Mouse (Mus musculus) midbrain, embryonic 15.5 days (tissue): ENCODE data around the gene Cfap300. TPM values are rescaled to one million over a fixed set of nuclear protein-coding genes. Genes with fewer than 3 reads are reported as not detected.

ENCODE experiments used
- ATAC-seq: fragments of 200-750 bp; cut with Nextera tagmentation; replicated peaks from 2 replicates; pipeline ENCODE4 v1.8.0; 2017; ENCODE audit warnings: moderate TSS enrichment
- H3K27ac ChIP-seq: fragments of 300-500 bp; sonication (generic); 2 replicates; pipeline ENCODE4 v1.5.1; 2015; ENCODE audit warnings: mild to moderate bottlenecking, inconsistent platforms
- H3K27me3 ChIP-seq: fragments of 300-500 bp; sonication (generic); replicated peaks from 2 replicates; pipeline ENCODE4 v1.6.1; 2015; ENCODE audit warnings: inconsistent platforms
- H3K36me3 ChIP-seq: fragments of 300-500 bp; sonication (generic); replicated peaks from 2 replicates; pipeline ENCODE4 v1.6.1; 2015; ENCODE audit warnings: inconsistent platforms
- H3K4me1 ChIP-seq: fragments of 300-500 bp; sonication (generic); 2 replicates; pipeline ENCODE4 v1.6.1; 2015; ENCODE audit warnings: inconsistent platforms
- H3K4me2 ChIP-seq: fragments of 300-500 bp; sonication (generic); 2 replicates; pipeline ENCODE4 v1.6.1; 2015; ENCODE audit warnings: inconsistent platforms, mild to moderate bottlenecking, moderate library complexity
- H3K4me3 ChIP-seq: fragments of 300-500 bp; sonication (generic); 2 replicates; pipeline ENCODE4 v1.5.1; 2015; ENCODE audit warnings: mild to moderate bottlenecking, inconsistent platforms
- H3K9ac ChIP-seq: fragments of 300-500 bp; sonication (generic); 2 replicates; pipeline ENCODE4 v1.6.1; 2015; ENCODE audit warnings: mild to moderate bottlenecking, inconsistent platforms
- H3K9me3 ChIP-seq: fragments of 300-500 bp; sonication (generic); 2 replicates; pipeline ENCODE4 v1.6.1; 2016; ENCODE audit warnings: inconsistent platforms
- WGBS: fragments of 180-500 bp; shearing (Covaris S2); methylation state at CpG from one replicate; pipeline ENCODE4 v1.1.7; 2015; ENCODE audit warnings: mixed read lengths; 5-methylcytosine and 5-hydroxymethylcytosine counted together
- polyA plus RNA-seq: library from polyadenylated mRNA; unstranded; fragments of >200 nt; fragmentation: Nextera tagmentation; extraction: Ambion mirVana; gene quantifications from 2 replicates; pipeline ENCODE4 v1.2.1, GENCODE M21; 2015

The Cfap300 gene
- polyA plus RNA-seq, 1 experiment from 2014 or later, result 15.1 TPM

DNA sequence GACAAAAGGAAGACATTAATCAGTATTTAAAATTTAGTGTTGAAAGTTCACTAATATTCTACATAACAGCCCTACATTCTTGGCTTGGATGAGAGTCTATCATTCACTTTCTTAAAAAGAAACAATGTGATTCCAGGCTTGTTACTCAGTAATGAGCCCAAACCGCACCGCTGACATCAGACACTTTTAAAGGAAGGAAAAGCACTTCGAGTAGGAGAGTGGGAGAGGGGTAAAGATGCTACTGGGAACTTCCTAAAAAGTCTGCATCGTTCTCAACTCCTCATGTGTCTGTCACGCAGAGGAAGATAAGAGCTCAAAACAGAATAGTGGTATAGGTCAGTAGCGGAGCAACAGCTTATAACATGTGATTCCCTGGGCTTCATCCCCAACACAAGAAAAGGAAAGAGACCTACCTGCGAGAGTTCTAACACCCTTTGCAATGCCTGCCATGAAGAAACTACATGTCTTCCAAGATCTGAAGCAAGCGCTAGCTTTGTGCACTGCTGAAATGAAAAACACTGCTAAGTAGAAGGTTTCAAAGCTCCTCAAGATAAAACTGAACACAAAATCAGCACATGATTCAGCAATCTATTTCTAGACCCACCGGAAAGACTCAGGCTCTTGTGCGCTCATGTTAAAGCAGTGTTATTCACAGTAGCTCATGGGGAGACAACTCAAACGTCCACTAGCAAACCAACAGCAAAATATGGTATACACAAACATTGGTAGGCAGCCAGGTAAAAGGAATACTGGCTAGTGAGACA lies 63.3 kb downstream of the Cfap300 start:
- Histone ChIP-seq H3K27me3 (no peaks in the 10 kb centered on the region), H3K9me3 (no peaks in the 10 kb centered on the region), H3K27ac (no peak overlapping the region), H3K4me1 (no peaks in the 10 kb centered on the region), H3K4me2 (no peak overlapping the region), H3K9ac (no peak overlapping the region), H3K4me3 (no peak overlapping the region), H3K36me3 (no peaks in the 10 kb centered on the region)
- ATAC-seq, result no peak
- 91% methylated on average over 11 of the region's 11 CpGs for WGBS

DNA sequence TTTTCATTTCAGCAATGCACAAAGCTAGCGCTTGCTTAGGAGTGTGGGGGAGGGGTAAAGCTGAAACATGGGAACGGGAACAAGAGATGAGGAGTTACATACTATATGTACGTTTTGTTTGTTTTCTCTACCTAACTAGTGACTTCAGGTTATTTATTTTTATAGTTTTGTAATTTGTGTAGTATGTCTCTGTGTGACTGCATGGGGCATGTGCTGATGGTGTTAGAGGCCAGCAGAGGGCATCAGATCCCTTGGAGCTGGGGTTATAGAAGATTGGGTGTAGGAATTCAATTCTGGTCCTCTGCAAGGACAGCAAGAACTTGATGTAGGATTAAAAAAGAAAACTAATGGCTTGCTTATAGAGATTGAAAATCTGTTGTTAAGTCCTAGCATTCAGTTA lies 64.1 kb downstream of the Cfap300 start:
- no peaks in the 10 kb centered on the region for H3K4me1 ChIP-seq
- H3K9ac ChIP-seq, result no peak overlapping the region
- no peaks in the 10 kb centered on the region for H3K9me3 ChIP-seq
- WGBS, result 91% methylated on average over 3 of the region's 3 CpGs
- no peaks in the 10 kb centered on the region for H3K27me3 ChIP-seq
- ATAC-seq, result no peak
- H3K27ac ChIP-seq, result no peak overlapping the region
- no peaks in the 10 kb centered on the region for H3K36me3 ChIP-seq
- no peak overlapping the region for H3K4me2 ChIP-seq
- H3K4me3 ChIP-seq, result no peak overlapping the region

DNA sequence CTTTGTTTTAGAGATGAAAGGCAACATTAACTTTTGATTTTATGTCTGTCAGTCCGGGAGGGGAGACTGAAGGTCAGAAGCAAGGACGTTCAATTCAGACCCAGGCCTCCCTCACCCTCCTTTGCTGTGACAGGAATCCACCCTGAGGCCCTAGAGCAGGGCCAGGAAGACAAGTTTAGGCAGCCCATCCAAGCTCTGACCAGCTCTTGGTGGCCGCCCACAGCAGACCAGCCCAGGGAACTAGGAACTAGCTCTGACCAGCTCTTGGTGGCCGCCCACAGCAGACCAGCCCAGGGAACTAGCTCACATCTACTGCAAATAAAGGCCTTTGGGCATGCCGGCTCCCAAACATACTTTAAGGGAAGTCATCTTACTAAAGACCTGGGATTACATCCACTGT lies 65.0 kb downstream of the Cfap300 start:
- Histone ChIP-seq H3K27me3 (no peaks in the 10 kb centered on the region), H3K36me3 (no peaks in the 10 kb centered on the region), H3K4me1 (no peaks in the 10 kb centered on the region), H3K9me3 (no peaks in the 10 kb centered on the region), H3K27ac (no peak overlapping the region), H3K4me3 (no peak overlapping the region), H3K9ac (no peak overlapping the region), H3K4me2 (no peak overlapping the region)
- ATAC-seq, result no peak
- WGBS, result 90% methylated on average over 5 of the region's 5 CpGs

DNA sequence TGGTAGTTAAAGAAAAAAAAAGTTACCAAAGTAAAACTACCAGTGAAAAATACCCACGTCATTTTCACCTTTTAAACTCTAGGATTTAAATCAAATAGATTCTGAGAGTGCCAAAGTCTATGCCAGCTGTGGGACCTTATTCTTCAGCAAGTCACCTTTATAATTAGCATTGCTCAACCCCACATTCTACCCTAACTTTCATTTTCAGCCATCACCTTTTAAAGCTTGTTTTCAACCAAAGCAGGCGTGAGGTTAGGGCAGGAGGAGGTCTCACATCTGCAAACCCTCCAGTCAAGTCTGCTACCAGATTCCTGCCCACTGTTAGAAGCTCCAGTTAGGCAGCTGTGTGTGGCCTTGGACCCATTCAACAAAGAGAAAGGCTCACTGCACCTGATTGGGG lies 70.6 kb downstream of the Cfap300 start:
- no peaks in the 10 kb centered on the region for H3K9me3 ChIP-seq
- 90% methylated on average over 2 of the region's 2 CpGs for WGBS
- no peak overlapping the region for H3K9ac ChIP-seq
- no peaks in the 10 kb centered on the region for H3K4me1 ChIP-seq
- no peak overlapping the region for H3K4me3 ChIP-seq
- no peak for ATAC-seq
- H3K27ac ChIP-seq, result no peak overlapping the region
- no peak overlapping the region for H3K4me2 ChIP-seq
- H3K36me3 ChIP-seq, result no peaks in the 10 kb centered on the region
- H3K27me3 ChIP-seq, result no peaks in the 10 kb centered on the region

Other genes starting within 250 kb of the Cfap300 start
- 42.3 and 45.5 TPM in 2 replicates for gene Birc2, start 205.8 kb downstream of the Cfap300 start, polyA plus RNA-seq
- gene Birc3, start 169.6 kb downstream of the Cfap300 start, polyA plus RNA-seq, result 2.3 and 2.7 TPM in 2 replicates
- gene Yap1, start 38.2 kb downstream of the Cfap300 start, polyA plus RNA-seq, result 8.0 and 9.2 TPM in 2 replicates
- gene Cep126, start 91.5 kb upstream of the Cfap300 start, polyA plus RNA-seq, result 3.6 and 4.8 TPM in 2 replicates